Mouse (Mus musculus): ENCODE data around the gene Fgfr2. TPM values are rescaled to one million over a fixed set of nuclear protein-coding genes. Genes with fewer than 3 reads are reported as not detected.

Gene Fgfr2
- polyA plus RNA-seq, 1 experiment from 2014 or later, result 92.0 TPM

DNA sequence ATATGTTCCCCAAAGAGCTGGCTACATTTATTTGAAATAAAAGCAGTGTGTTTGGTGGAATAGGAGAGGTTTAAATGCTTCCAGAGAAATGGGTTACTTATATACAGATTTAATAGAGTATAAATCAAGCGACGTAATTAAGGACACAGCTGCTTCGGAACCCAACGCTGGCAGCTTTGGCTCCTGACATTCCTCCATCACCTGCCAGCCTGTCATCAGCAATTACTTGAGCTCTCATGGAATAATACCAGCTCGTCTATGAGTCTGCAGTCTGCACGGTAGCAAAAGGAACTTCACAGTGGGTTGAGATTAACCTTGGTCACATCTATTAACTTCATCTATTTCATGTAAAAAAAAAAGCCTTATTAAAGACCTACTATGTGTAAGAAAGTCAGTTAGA lies 1326.0 kb downstream of the Fgfr2 start:
- Histone ChIP-seq H3K9ac (ENCODE audit: low read length) (no peak overlapping the region), H3K4me3 (ENCODE audit: low read depth, low read length) (no peak overlapping the region), H3K27ac (ENCODE audit: low read depth, low read length) (no peak overlapping the region), H3K36me3 (ENCODE audit: control insufficient read depth, insufficient read depth, low read length) (no peaks in the 10 kb centered on the region), H3K4me1 (ENCODE audit: control insufficient read depth, insufficient read depth, low read length) (no peaks in the 10 kb centered on the region), H3K4me2 (no peak overlapping the region), H3K27me3 (ENCODE audit: control insufficient read depth, insufficient read depth, low read length) (no peaks in the 10 kb centered on the region), H3K9me3 (ENCODE audit: control insufficient read depth, low read length) (no peaks in the 10 kb centered on the region)
- ATAC-seq (ENCODE audit: low FRiP score) (no peak), DNase-seq (ENCODE audit: low spot score, missing footprints) (no peak)
- 67% methylated on average over 6 of the region's 6 CpGs for WGBS

DNA sequence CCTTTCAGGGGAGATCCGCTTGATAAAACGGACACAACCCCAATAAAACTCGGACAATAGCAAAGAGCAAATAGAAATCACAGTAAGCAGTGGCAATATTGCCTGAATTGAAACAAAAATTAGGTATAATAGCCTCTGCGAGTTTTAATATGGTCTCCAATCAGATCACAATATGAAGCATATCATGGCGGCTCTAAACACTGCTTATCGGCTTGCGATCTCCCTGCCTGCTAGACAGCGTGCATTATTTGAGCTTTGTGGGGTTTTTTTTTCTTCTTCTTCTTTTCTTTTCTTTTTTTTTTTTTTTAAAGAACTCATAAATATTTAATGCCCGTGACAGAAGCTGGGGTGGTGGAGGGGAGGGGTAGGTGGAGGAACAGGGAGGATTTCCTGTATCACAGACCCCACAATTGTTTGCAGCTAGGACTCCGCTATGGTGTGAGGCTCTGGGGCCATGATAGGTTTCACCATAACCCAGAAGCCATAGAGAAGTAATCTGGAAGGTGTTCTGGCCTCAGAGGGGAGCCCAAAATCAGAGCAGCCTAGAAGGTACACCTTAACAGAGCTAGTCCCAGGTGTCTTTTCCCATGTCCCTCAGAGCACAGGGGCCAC lies 1334.4 kb downstream of the Fgfr2 start:
- 28% methylated on average over 10 of the region's 10 CpGs for WGBS
- Histone ChIP-seq H3K4me1 (ENCODE audit: control insufficient read depth, insufficient read depth, low read length) (peaks cover 14% of the 10 kb centered on the region), H3K27ac (ENCODE audit: low read depth, low read length) (no peak overlapping the region), H3K4me3 (ENCODE audit: low read depth, low read length) (no peak overlapping the region), H3K27me3 (ENCODE audit: control insufficient read depth, insufficient read depth, low read length) (no peaks in the 10 kb centered on the region), H3K9ac (ENCODE audit: low read length) (no peak overlapping the region; the same call in 1 of the 2 replicates), H3K36me3 (ENCODE audit: control insufficient read depth, insufficient read depth, low read length) (no peaks in the 10 kb centered on the region), H3K4me2 (peak overlapping the region; percentile 41; the same call in 1 of the 2 replicates), H3K9me3 (ENCODE audit: control insufficient read depth, low read length) (no peaks in the 10 kb centered on the region)
- ATAC-seq (ENCODE audit: low FRiP score) (peak; percentile 86), DNase-seq (ENCODE audit: low spot score, missing footprints) (peak; percentile 90)

DNA sequence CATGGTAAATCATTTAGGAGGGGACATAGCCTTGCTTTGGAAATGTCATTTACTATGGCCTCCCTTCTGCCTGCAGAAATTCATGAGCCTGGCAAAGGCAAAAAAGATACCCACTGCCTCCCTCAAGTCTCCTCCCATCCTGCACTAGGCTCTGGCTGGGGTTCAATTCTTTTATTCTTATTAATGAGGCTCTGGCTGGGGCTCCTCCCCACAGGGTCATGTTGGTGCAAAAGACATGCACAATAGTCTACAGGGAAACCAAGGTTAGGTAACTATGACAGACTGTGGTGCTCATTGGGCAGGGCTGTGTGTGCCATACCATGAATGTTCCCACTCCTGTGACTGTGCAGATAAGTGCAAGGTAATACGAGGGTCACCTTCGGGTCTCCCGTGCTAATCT lies 1337.4 kb downstream of the Fgfr2 start:
- Histone ChIP-seq H3K9me3 (ENCODE audit: control insufficient read depth, low read length) (no peaks in the 10 kb centered on the region), H3K36me3 (ENCODE audit: control insufficient read depth, insufficient read depth, low read length) (no peaks in the 10 kb centered on the region), H3K4me3 (ENCODE audit: low read depth, low read length) (no peak overlapping the region), H3K27ac (ENCODE audit: low read depth, low read length) (no peak overlapping the region), H3K4me1 (ENCODE audit: control insufficient read depth, insufficient read depth, low read length) (peaks cover 14% of the 10 kb centered on the region), H3K9ac (ENCODE audit: low read length) (no peak overlapping the region), H3K4me2 (no peak overlapping the region), H3K27me3 (ENCODE audit: control insufficient read depth, insufficient read depth, low read length) (no peaks in the 10 kb centered on the region)
- ATAC-seq (ENCODE audit: low FRiP score), result no peak
- DNase-seq (ENCODE audit: low spot score, missing footprints), result no peak
- WGBS, result 94% methylated on average over 3 of the region's 3 CpGs

DNA sequence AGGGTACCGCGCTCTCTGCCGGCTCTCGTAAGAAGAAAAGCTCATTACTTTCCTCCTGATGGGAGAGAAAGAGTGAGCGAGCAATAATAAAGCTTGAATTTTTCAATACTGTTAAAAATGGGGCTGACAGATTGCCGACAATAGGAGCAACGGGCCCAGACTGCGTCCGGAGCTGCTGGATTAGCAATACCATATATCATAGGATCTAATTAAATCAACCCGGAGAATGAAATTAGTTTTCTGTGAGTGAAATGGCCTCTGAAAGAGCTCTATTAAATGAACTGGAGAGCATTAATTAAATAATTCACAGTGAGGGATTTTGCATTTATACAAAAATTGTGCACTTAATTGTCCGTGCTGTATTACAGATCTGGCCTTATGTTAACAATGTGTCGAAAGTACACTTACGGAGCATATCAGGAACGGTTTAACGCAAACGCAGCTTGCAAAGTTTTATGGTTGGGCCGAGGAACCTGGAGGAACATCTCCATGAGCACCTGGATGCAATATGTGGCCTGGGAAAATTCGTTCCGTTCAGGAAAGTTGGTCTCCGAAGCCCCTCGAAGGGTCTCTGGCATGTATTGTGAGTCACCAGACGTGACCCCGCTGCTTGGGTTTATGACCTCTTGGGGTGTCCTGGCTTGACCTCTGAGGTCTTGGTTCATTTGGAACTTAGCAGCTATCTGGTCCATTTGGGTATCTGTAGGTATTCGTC lies 1344.7 kb downstream of the Fgfr2 start:
- Histone ChIP-seq H3K4me3 (ENCODE audit: low read depth, low read length) (no peak overlapping the region), H3K4me2 (no peak overlapping the region), H3K27ac (ENCODE audit: low read depth, low read length) (no peak overlapping the region; the same call in 1 of the 2 replicates), H3K27me3 (ENCODE audit: control insufficient read depth, insufficient read depth, low read length) (no peaks in the 10 kb centered on the region; the same call in 1 of the 2 replicates), H3K4me1 (ENCODE audit: control insufficient read depth, insufficient read depth, low read length) (peaks cover 5% of the 10 kb centered on the region), H3K36me3 (ENCODE audit: control insufficient read depth, insufficient read depth, low read length) (no peaks in the 10 kb centered on the region), H3K9ac (ENCODE audit: low read length) (no peak overlapping the region), H3K9me3 (ENCODE audit: control insufficient read depth, low read length) (no peaks in the 10 kb centered on the region)
- whole genome bisulfite sequencing, result 78% methylated on average over 24 of the region's 24 CpGs
- ATAC-seq (ENCODE audit: low FRiP score) (no peak), DNase-seq (ENCODE audit: low spot score, missing footprints) (no peak)

DNA sequence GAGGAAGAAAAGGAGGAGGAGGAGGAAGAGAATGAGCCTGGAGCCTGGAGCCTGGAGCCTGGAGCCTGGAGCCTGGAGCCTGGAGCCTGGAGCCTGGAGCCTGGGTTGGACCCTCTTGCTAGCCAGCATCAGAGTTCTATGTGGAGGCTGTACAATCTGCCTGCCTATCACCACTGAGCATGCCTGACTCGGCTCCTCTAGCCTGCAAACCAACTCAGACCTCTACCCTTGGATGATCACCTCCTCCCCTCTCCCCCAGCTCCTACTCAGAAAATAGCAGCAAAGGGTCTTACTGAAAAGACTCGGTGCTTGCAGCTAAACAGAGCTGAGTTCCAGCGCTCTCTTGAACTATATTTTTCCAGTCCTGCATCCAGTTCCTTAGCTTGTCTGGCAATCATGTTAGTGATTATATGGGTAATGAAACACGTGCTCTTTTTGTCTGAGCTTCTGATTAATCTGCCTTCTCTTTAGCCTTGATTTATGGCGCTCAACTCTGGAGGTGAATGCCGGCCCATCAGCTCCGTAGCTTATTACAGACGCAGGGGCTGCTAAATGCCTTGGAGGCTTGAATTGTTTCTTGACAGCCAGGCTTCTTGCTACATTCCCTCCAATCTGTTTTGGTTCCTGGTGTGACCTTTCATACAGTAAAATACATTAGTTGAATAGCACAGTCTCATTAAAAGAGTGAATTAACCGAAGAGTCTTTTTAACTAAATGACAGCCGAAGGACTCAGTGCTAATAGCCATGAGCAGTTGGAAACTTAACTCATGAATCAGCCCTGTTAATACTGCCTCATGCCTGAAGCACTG lies 1345.5 kb downstream of the Fgfr2 start:
- ATAC-seq (ENCODE audit: low FRiP score) (no peak), DNase-seq (ENCODE audit: low spot score, missing footprints) (peak; percentile 87)
- H3K36me3 ChIP-seq (ENCODE audit: control insufficient read depth, insufficient read depth, low read length), result no peaks in the 10 kb centered on the region
- H3K27me3 ChIP-seq (ENCODE audit: control insufficient read depth, insufficient read depth, low read length), result no peaks in the 10 kb centered on the region; the same call in 1 of the 2 replicates
- H3K4me3 ChIP-seq (ENCODE audit: low read depth, low read length), result no peak overlapping the region
- H3K27ac ChIP-seq (ENCODE audit: low read depth, low read length), result no peak overlapping the region; the same call in 1 of the 2 replicates
- WGBS, result 59% methylated on average over 10 of the region's 10 CpGs
- H3K4me1 ChIP-seq (ENCODE audit: control insufficient read depth, insufficient read depth, low read length), result peaks cover 5% of the 10 kb centered on the region
- H3K4me2 ChIP-seq, result no peak overlapping the region
- H3K9me3 ChIP-seq (ENCODE audit: control insufficient read depth, low read length), result no peaks in the 10 kb centered on the region
- no peak overlapping the region for H3K9ac ChIP-seq (ENCODE audit: low read length)

DNA sequence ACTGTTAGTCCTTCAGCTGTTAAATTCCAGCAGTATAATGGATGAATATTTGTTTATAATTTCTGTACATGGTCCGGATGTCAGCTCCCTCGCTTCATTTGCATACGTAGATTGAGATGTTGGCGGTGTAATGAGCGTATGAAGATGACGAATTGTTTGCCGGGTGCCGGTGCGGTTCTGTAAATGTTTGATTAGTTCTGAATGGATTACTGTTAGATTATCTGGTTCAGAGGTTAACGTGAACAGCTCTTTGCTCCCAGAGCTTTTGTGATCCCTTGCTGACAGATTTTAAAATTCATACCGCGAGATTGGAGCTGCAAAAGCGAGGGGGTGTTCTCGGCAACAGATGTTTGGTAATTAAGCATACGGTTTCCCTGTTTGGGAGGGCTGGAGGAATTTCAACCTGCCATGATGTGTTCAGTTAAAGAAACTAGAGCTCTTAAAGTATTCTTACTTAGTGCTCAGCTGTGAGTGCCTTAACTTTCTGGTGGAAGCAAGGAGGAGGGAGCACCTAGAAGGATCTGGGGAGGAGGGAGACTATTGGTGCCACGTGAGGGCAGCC lies 1346.9 kb downstream of the Fgfr2 start:
- DNase-seq (ENCODE audit: low spot score, missing footprints) (no peak), ATAC-seq (ENCODE audit: low FRiP score) (no peak)
- no peak overlapping the region for H3K4me2 ChIP-seq
- 72% methylated on average over 16 of the region's 16 CpGs for WGBS
- H3K9ac ChIP-seq (ENCODE audit: low read length), result no peak overlapping the region
- peaks cover 5% of the 10 kb centered on the region for H3K4me1 ChIP-seq (ENCODE audit: control insufficient read depth, insufficient read depth, low read length)
- H3K36me3 ChIP-seq (ENCODE audit: control insufficient read depth, insufficient read depth, low read length), result no peaks in the 10 kb centered on the region
- no peak overlapping the region for H3K27ac ChIP-seq (ENCODE audit: low read depth, low read length)
- no peaks in the 10 kb centered on the region for H3K9me3 ChIP-seq (ENCODE audit: control insufficient read depth, low read length)
- H3K27me3 ChIP-seq (ENCODE audit: control insufficient read depth, insufficient read depth, low read length), result no peaks in the 10 kb centered on the region; the same call in 1 of the 2 replicates
- H3K4me3 ChIP-seq (ENCODE audit: low read depth, low read length), result no peak overlapping the region

DNA sequence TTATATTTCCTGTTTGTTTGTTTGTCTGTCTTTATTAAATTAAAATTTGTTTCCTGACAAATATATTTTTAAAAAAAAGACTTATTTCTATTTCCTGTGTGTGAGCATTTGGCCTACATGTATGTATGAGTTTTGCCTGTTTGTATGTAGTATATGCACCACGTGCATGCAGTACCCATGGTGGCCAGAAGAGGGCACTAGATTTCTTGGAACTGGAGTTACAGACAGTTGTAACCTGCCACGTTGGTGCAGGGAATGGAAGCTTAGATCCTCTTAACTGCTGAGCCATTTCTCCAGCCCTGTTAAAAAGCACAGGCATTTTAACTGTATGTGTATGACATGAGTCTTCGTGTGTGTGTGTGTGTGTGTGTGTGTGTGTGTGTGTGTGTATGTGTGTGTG lies 1365.2 kb downstream of the Fgfr2 start:
- Histone ChIP-seq H3K9me3 (ENCODE audit: control insufficient read depth, low read length) (no peaks in the 10 kb centered on the region; the same call in 1 of the 2 replicates), H3K36me3 (ENCODE audit: control insufficient read depth, insufficient read depth, low read length) (no peaks in the 10 kb centered on the region), H3K9ac (ENCODE audit: low read length) (no peak overlapping the region), H3K27ac (ENCODE audit: low read depth, low read length) (no peak overlapping the region), H3K4me1 (ENCODE audit: control insufficient read depth, insufficient read depth, low read length) (no peaks in the 10 kb centered on the region), H3K4me2 (no peak overlapping the region), H3K4me3 (ENCODE audit: low read depth, low read length) (no peak overlapping the region), H3K27me3 (ENCODE audit: control insufficient read depth, insufficient read depth, low read length) (no peaks in the 10 kb centered on the region)
- 87% methylated on average over 3 of the region's 3 CpGs for WGBS
- DNase-seq (ENCODE audit: low spot score, missing footprints) (no peak), ATAC-seq (ENCODE audit: low FRiP score) (no peak)

DNA sequence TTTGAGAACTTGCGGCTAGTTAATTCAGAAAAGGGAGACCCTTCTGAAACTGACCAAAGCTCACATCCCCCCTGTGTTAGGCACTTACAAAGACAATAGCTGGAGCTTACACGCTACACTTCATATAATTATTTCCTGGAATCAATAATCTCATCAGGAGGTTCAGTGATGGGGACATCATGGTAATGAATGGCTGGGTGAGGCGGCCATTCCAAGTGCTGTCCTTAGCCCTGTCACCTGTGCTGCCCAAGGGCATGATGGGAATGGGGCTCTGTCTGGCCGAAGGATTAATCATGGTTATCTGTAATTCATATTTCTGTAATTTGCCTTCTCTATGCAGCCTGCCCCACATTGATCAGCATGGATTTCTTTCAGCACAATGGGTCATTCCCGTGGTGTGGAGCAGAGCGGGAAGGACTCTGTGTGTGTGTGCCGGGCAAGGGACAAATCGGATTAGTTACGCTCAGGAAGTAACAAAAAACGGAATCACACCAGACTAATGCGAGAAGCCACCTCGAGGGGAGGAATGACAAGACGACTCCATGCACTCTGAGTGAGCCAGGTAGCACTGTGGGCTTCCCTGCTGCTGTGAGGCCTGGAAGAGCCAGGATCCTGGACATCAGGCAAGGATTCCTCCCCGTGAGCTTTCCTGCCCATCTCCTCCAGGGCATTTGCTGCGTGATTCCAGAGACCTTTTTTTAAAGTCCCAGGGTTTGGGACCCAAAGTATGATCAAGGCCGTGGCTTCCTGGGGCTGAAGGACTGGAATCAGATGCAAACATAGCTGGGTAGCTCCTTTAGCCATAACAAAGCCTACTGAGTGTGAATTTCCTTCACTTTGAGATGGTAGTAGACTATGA lies 1375.8 kb downstream of the Fgfr2 start:
- ATAC-seq (ENCODE audit: low FRiP score) (peak; percentile 76), DNase-seq (ENCODE audit: low spot score, missing footprints) (peak; percentile 91)
- Histone ChIP-seq H3K27ac (ENCODE audit: low read depth, low read length) (no peak overlapping the region), H3K4me1 (ENCODE audit: control insufficient read depth, insufficient read depth, low read length) (peaks cover 11% of the 10 kb centered on the region; the same call in 1 of the 2 replicates), H3K36me3 (ENCODE audit: control insufficient read depth, insufficient read depth, low read length) (no peaks in the 10 kb centered on the region), H3K4me2 (peak overlapping the region; percentile 26), H3K9me3 (ENCODE audit: control insufficient read depth, low read length) (no peaks in the 10 kb centered on the region), H3K9ac (ENCODE audit: low read length) (no peak overlapping the region), H3K27me3 (ENCODE audit: control insufficient read depth, insufficient read depth, low read length) (peaks cover 61% of the 10 kb centered on the region), H3K4me3 (ENCODE audit: low read depth, low read length) (no peak overlapping the region)
- WGBS, result 15% methylated on average over 16 of the region's 16 CpGs
